Mouse (Mus musculus) intestine, embryonic 16.5 days (tissue): Measurements from ENCODE around the gene Zfp831. TPM values are rescaled to one million over a fixed set of nuclear protein-coding genes. Genes with fewer than 3 reads are reported as not detected.

Experiments used
- ATAC-seq: fragments of 200-750 bp; cut with Nextera tagmentation; 2 replicates; pipeline ENCODE4 v1.8.0; 2017; ENCODE audit warnings: moderate TSS enrichment, moderate library complexity
- H3K27ac ChIP-seq: fragments of 300-500 bp; sonication (generic); 2 replicates; pipeline ENCODE4 v1.5.1; 2014; ENCODE audit warnings: mild to moderate bottlenecking, low read length
- H3K27me3 ChIP-seq: fragments of 300-500 bp; sonication (generic); replicated peaks from 2 replicates; pipeline ENCODE4 v1.6.1; 2014; ENCODE audit warnings: low read length, control low read depth, mixed read lengths; ENCODE audit not compliant: control insufficient read depth, insufficient read depth
- H3K36me3 ChIP-seq: fragments of 300-500 bp; sonication (generic); 2 replicates; pipeline ENCODE4 v1.6.1; 2014; ENCODE audit warnings: low read length, control low read depth; ENCODE audit not compliant: control insufficient read depth, insufficient read depth
- H3K4me1 ChIP-seq: fragments of 300-500 bp; sonication (generic); 2 replicates; pipeline ENCODE4 v1.6.1; 2014; ENCODE audit warnings: low read length, control low read depth, mixed read lengths; ENCODE audit not compliant: control insufficient read depth, insufficient read depth
- H3K4me2 ChIP-seq: fragments of 300-500 bp; sonication (generic); 2 replicates; pipeline ENCODE4 v1.6.1; 2014; ENCODE audit warnings: low read depth, low read length, control low read depth
- H3K4me3 ChIP-seq: fragments of 300-500 bp; sonication (generic); 2 replicates; pipeline ENCODE4 v1.5.1; 2014; ENCODE audit warnings: mild to moderate bottlenecking, low read length
- H3K9ac ChIP-seq: fragments of 300-500 bp; sonication (generic); 2 replicates; pipeline ENCODE4 v1.6.1; 2014; ENCODE audit warnings: low read depth, low read length
- H3K9me3 ChIP-seq: fragments of 300-500 bp; sonication (generic); 2 replicates; pipeline ENCODE4 v1.6.1; 2016; ENCODE audit warnings: low read length, control low read depth; ENCODE audit not compliant: control insufficient read depth
- WGBS: fragments of 180-500 bp; shearing (Covaris S2); extraction: QIAGEN DNeasy Blood & Tissue Kit; methylation state at CpG from one replicate; pipeline ENCODE4 v1.1.7; 2014; 5-methylcytosine and 5-hydroxymethylcytosine counted together
- polyA plus RNA-seq: library from polyadenylated mRNA; unstranded; fragments of >200 nt; fragmentation: Nextera tagmentation; extraction: Ambion mirVana; gene quantifications from 2 replicates; pipeline ENCODE4 v1.2.1, GENCODE M21; 2015

Zfp831 gene
- polyA plus RNA-seq, 1 experiment from 2014 or later = 0.04 TPM

GRCm38 (mm10) chr2:174661436-174662171 is 18.3 kb downstream of the Zfp831 start:
- Histone ChIP-seq H3K27ac (no peak overlapping the region), H3K9ac (no peak overlapping the region), H3K27me3 (no peaks in the 10 kb centered on the region), H3K36me3 (no peaks in the 10 kb centered on the region), H3K4me3 (no peak overlapping the region), H3K4me2 (no peak overlapping the region), H3K4me1 (0 out of 2 replicates have a peak, but pooled peaks cover 3% of the 10 kb centered on the region), H3K9me3 (no peaks in the 10 kb centered on the region)
- 51% methylated on average over 7 of the region's 7 CpGs for WGBS
- ATAC-seq = no peak

- no peaks in the 10 kb centered on the region for H3K9me3 ChIP-seq
- 0 out of 2 replicates have a peak, but pooled peaks cover 3% of the 10 kb centered on the region for H3K4me1 ChIP-seq
- H3K36me3 ChIP-seq = no peaks in the 10 kb centered on the region
- no peak for ATAC-seq
- WGBS = 84% methylated on average over 1 of the region's 1 CpGs
- no peak overlapping the region for H3K27ac ChIP-seq
- no peaks in the 10 kb centered on the region for H3K27me3 ChIP-seq
- H3K4me2 ChIP-seq = no peak overlapping the region
- H3K4me3 ChIP-seq = no peak overlapping the region
- H3K9ac ChIP-seq = no peak overlapping the region
These were observed 19.3 kb downstream of the Zfp831 start for GRCm38 (mm10) chr2:174662593-174662992.

- no peak for ATAC-seq
- no peak overlapping the region for H3K9ac ChIP-seq
- WGBS = 42% methylated on average over 5 of the region's 5 CpGs
These were observed 22.1 kb downstream of the Zfp831 start for GRCm38 (mm10) chr2:174665404-174665803.

GRCm38 (mm10) chr2:174668806-174669205 is 25.5 kb downstream of the Zfp831 start:
- Histone ChIP-seq H3K4me2 (no peak overlapping the region), H3K9ac (no peak overlapping the region), H3K27ac (no peak overlapping the region), H3K36me3 (no peaks in the 10 kb centered on the region), H3K4me1 (peaks cover 4% of the 10 kb centered on the region), H3K27me3 (no peaks in the 10 kb centered on the region), H3K4me3 (no peak overlapping the region), H3K9me3 (no peaks in the 10 kb centered on the region)
- ATAC-seq = no peak
- WGBS = 72% methylated on average over 3 of the region's 3 CpGs

More at GRCm38 (mm10) chr2:174665404-174665803, 22.1 kb downstream of the Zfp831 start:
- Histone ChIP-seq H3K4me3 (no peak overlapping the region), H3K4me1 (0 out of 2 replicates have a peak, but pooled peaks cover 3% of the 10 kb centered on the region), H3K4me2 (no peak overlapping the region), H3K27me3 (no peaks in the 10 kb centered on the region), H3K9me3 (no peaks in the 10 kb centered on the region), H3K27ac (no peak overlapping the region), H3K36me3 (no peaks in the 10 kb centered on the region)

GRCm38 (mm10) chr2:174672506-174673190 is 29.3 kb downstream of the Zfp831 start:
- no peak overlapping the region for H3K4me3 ChIP-seq
- no peaks in the 10 kb centered on the region for H3K27me3 ChIP-seq
- peaks cover 9% of the 10 kb centered on the region for H3K4me1 ChIP-seq
- H3K9ac ChIP-seq = no peak overlapping the region
- no peak overlapping the region for H3K27ac ChIP-seq
- peak overlapping the region; percentile 97; the same call in 1 of the 2 replicates for H3K4me2 ChIP-seq
- H3K9me3 ChIP-seq = no peaks in the 10 kb centered on the region
- ATAC-seq = peak; percentile 32; the same call in 1 of the 2 replicates
- WGBS = 40% methylated on average over 11 of the region's 11 CpGs
- H3K36me3 ChIP-seq = no peaks in the 10 kb centered on the region

- H3K4me1 ChIP-seq = peaks cover 9% of the 10 kb centered on the region
- WGBS = under 1% methylated on average over 25 of the region's 25 CpGs
- H3K4me2 ChIP-seq = peak overlapping the region; percentile 97
- H3K27ac ChIP-seq = peak overlapping the region; percentile 59
- no peaks in the 10 kb centered on the region for H3K27me3 ChIP-seq
- peak; percentile 82 for ATAC-seq
- H3K36me3 ChIP-seq = no peaks in the 10 kb centered on the region
- no peaks in the 10 kb centered on the region for H3K9me3 ChIP-seq
- peak overlapping the region; percentile 57 for H3K4me3 ChIP-seq
- peak overlapping the region; percentile 73 for H3K9ac ChIP-seq
These were observed 30.4 kb downstream of the Zfp831 start for GRCm38 (mm10) chr2:174673592-174674286.

GRCm38 (mm10) chr2:174674287-174675045 is 31.1 kb downstream of the Zfp831 start:
- Histone ChIP-seq H3K36me3 (no peaks in the 10 kb centered on the region), H3K9ac (peak overlapping the region; percentile 66), H3K27ac (no peak overlapping the region), H3K4me3 (peak overlapping the region; percentile 57), H3K9me3 (no peaks in the 10 kb centered on the region), H3K27me3 (no peaks in the 10 kb centered on the region), H3K4me1 (peaks cover 9% of the 10 kb centered on the region), H3K4me2 (peak overlapping the region; percentile 72)
- 4% methylated on average over 16 of the region's 16 CpGs for WGBS
- ATAC-seq = peak; percentile 55

GRCm38 (mm10) chr2:174675642-174676041 is 32.3 kb downstream of the Zfp831 start:
- Histone ChIP-seq H3K4me2 (no peak overlapping the region), H3K27ac (no peak overlapping the region), H3K27me3 (no peaks in the 10 kb centered on the region), H3K9me3 (no peaks in the 10 kb centered on the region), H3K4me3 (no peak overlapping the region), H3K4me1 (peaks cover 9% of the 10 kb centered on the region), H3K36me3 (no peaks in the 10 kb centered on the region), H3K9ac (no peak overlapping the region)
- WGBS = 18% methylated on average over 9 of the region's 9 CpGs
- ATAC-seq = no peak
